Mouse (Mus musculus): ENCODE results near the gene Rtbdn.

DNA sequence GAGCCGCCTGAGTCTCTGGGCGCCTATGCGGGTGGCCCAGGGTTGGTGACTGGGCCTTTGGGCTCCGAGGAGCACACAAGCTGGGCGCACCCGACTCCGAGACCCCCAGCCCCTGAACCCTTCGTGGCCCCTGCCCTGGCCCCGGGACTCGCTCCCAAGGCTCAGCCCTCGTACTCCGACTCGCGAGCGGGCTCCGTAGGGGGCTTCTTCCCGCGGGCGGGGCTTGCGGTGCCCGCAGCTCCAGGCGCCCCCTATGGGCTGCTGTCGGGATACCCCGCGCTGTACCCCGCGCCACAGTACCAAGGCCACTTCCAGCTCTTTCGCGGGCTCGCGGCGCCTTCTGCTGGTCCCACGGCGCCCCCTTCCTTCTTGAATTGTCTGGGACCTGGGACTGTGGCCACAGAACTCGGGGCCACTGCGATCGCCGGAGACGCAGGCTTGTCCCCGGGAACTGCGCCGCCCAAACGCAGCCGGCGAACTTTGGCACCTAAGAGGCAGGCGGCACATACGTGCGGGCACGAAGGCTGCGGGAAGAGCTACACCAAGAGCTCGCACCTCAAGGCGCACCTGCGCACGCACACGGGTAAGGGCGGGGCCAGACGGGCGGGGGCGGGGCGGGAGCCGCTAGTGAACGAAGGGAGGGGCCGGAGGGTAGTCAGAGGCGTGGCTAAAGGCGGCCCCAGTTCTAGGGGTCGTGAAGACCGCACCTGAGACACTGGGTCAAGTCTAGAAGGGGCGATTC lies 43.7 kb upstream of the Rtbdn start:
- peak; percentile 98 for TF ChIP-seq CTCF (IDR thresholded peaks at IDR 0.05; ENCODE audit: borderline replicate concordance, control insufficient read depth, extremely low read depth, insufficient read depth, low read length, poor library complexity)
- TF ChIP-seq POLR2A (IDR thresholded peaks at IDR 0.05; ENCODE audit: control insufficient read depth, extremely low read depth, insufficient read depth, low read length, poor library complexity), result 0 out of 2 replicates have a peak, but pooled peaks have one; percentile 12

All from thymus, adult 2 months (tissue).